ENCODE assay signal across 9 mouse cellular contexts in genomic region chr11:4803951-4804350, GRCm38 (mm10). TPM values are rescaled to one million over a fixed set of nuclear protein-coding genes. Genes with fewer than 3 reads are reported as not detected.
DNase-seq lines count a peak whose midpoint lies in the region; ATAC-seq and TF ChIP-seq lines count a peak whose summit lies in the region.
"Had no signal": no experiment of that assay in that cellular context is flagged by ENCODE, and none has a peak within 500 bp of the region (broad histone marks: within the 10 kb centered on the region; RNA-seq: fewer than 3 reads in every experiment).

No protein-coding gene starts in this region.

- no peaks in the 10 kb centered on the region for H3K27me3 ChIP-seq in heart, adult 2 months (ENCODE audit: control insufficient read depth, insufficient read depth, low read length)
- no peaks in the 10 kb centered on the region for H3K27me3 ChIP-seq in intestine, postnatal 0 days (replicated peaks; ENCODE audit: control insufficient read depth, insufficient read depth, low read length)

- H3K4me3 ChIP-seq in heart, adult 2 months: no peak overlapping the region
- H3K4me3 ChIP-seq in bone marrow macrophage, adult 2 months (ENCODE audit: insufficient read depth, low read length): no peak overlapping the region
- no peak overlapping the region for H3K4me3 ChIP-seq in intestine, postnatal 0 days (ENCODE audit: low read depth, low read length)

- intact Hi-C loops in heart, adult 2 months (cut with DNase I): no loop called here
- intact Hi-C loops in heart, postnatal 25 days (cut with DNase I): no loop called here

- no peak for TF ChIP-seq EP300 in heart, adult 2 months (IDR thresholded peaks at IDR 0.05; ENCODE audit: insufficient read depth, low read depth, low read length)

- no peaks in the 10 kb centered on the region for H3K9me3 ChIP-seq in intestine, postnatal 0 days (ENCODE audit: control insufficient read depth)

- no peak overlapping the region for H3K4me2 ChIP-seq in intestine, postnatal 0 days (replicated peaks; ENCODE audit: low read depth)

- ATAC-seq in intestine, postnatal 0 days: peak; percentile 78
- ATAC-seq in erythroid progenitor cell, adult 5-6 weeks (replicated peaks; ENCODE audit: low FRiP score, poor library complexity, severe bottlenecking): no peak

- H3K9ac ChIP-seq in heart, adult 2 months (ENCODE audit: low read depth, low read length): no peak overlapping the region
- no peak overlapping the region for H3K9ac ChIP-seq in intestine, postnatal 0 days (ENCODE audit: low read depth, low read length)

- DNase-seq in heart, adult 2 months: peak in 1 of 2 experiments; percentile 9
- no peak for DNase-seq in heart, postnatal 25 days (ENCODE audit: low spot score)
- peak; percentile 33 to 55 for DNase-seq in CD8-positive naive resting alpha-beta T cell, adult 2 months (ENCODE audit: low read depth in 2 of 2, low spot score in 2 of 2)
- DNase-seq in right cerebral cortex, postnatal 25 days: no peak
- no peak for DNase-seq in embryo, embryonic 9.5 days (ENCODE audit: extremely low spot score)
- DNase-seq: lung, adult 18-20 months had no signal

- 36% methylated on average over 7 of the region's 7 CpGs for WGBS in heart, adult 2 months
- WGBS in intestine, postnatal 0 days: 23% methylated on average over 7 of the region's 7 CpGs

- H3K79me2 ChIP-seq in heart, adult 2 months (replicated peaks; ENCODE audit: control insufficient read depth, insufficient read depth, low read length): no peaks in the 10 kb centered on the region

- peaks cover 15% of the 10 kb centered on the region for H3K36me3 ChIP-seq in heart, adult 2 months (ENCODE audit: control insufficient read depth, insufficient read depth, low read length)
- peaks cover 11% of the 10 kb centered on the region for H3K36me3 ChIP-seq in intestine, postnatal 0 days (ENCODE audit: control insufficient read depth, insufficient read depth)

- no peak for TF ChIP-seq CTCF in heart, adult 2 months (IDR thresholded peaks at IDR 0.05)
- no peak for TF ChIP-seq CTCF in bone marrow macrophage, adult 2 months (IDR thresholded peaks at IDR 0.05; ENCODE audit: low read depth, low read length)
- TF ChIP-seq CTCF in intestine, postnatal 0 days (IDR thresholded peaks at IDR 0.05; ENCODE audit: low read depth): no peak

- H3K27ac ChIP-seq in heart, adult 2 months: peak overlapping the region; percentile 18; the same call in 1 of the 2 replicates
- H3K27ac ChIP-seq in bone marrow macrophage, adult 2 months (ENCODE audit: insufficient read depth, low read depth, low read length): peak overlapping the region; percentile 43
- peak overlapping the region; percentile 50 for H3K27ac ChIP-seq in intestine, postnatal 0 days (ENCODE audit: low read depth, low read length)

- H3K4me1 ChIP-seq in heart, adult 2 months (ENCODE audit: control insufficient read depth, insufficient read depth, low read length): peaks cover 1% of the 10 kb centered on the region
- peaks cover 28% of the 10 kb centered on the region for H3K4me1 ChIP-seq in bone marrow macrophage, adult 2 months (ENCODE audit: control insufficient read depth, insufficient read depth, low read length)
- H3K4me1 ChIP-seq in intestine, postnatal 0 days (replicated peaks; ENCODE audit: control insufficient read depth, insufficient read depth, low read length): no peaks in the 10 kb centered on the region

- TF ChIP-seq POLR2A in heart, adult 2 months (IDR thresholded peaks at IDR 0.05; ENCODE audit: insufficient read depth, low read depth, low read length): no peak
- TF ChIP-seq POLR2A in bone marrow macrophage, adult 2 months (IDR thresholded peaks at IDR 0.05; ENCODE audit: borderline replicate concordance, low read depth, low read length): no peak

RNA-seq across cellular contexts. Expression of gene Nf2, which starts 45.4 kb away (rescaled TPM):
- total RNA-seq in heart, adult 2 months (2021): 10 to 100 TPM; 77.1 to 85.0 TPM
- polyA plus RNA-seq in heart, adult 2 months (2012; rRNA removed): 57.1 and 85.2 TPM in 2 replicates
- 10 to 100 TPM; 81.5 to 83.6 TPM for total RNA-seq in heart, postnatal 25 days (2021)
- 76.7 and 76.8 TPM in 2 replicates for polyA plus RNA-seq in bone marrow macrophage, adult 2 months (2012; ENCODE audit: insufficient read depth, insufficient read length, missing spikeins)
- polyA plus RNA-seq in intestine, postnatal 0 days (2015; fragmentation: Nextera tagmentation; extraction: Ambion mirVana): 16.0 and 16.6 TPM in 2 replicates
- 7.2 and 7.5 TPM in 2 replicates for total RNA-seq in erythroid progenitor cell, adult 5-6 weeks (2015; ENCODE audit: low replicate concordance)
- 18.2 and 19.0 TPM in 2 replicates for total RNA-seq in erythroid progenitor cell, adult 5-6 weeks (2017; ENCODE audit: low replicate concordance)

RNA-seq across cellular contexts. Expression of gene Cabp7, which starts 57.4 kb away (rescaled TPM):
- total RNA-seq in heart, adult 2 months (2021): not detected
- polyA plus RNA-seq in heart, adult 2 months (2012; rRNA removed): not detected in 2 replicates
- total RNA-seq in heart, postnatal 25 days (2021): not detected
- polyA plus RNA-seq in bone marrow macrophage, adult 2 months (2012; ENCODE audit: insufficient read depth, insufficient read length, missing spikeins): not detected in 2 replicates
- 0.10 and 0.13 TPM in 2 replicates for polyA plus RNA-seq in intestine, postnatal 0 days (2015; fragmentation: Nextera tagmentation; extraction: Ambion mirVana)
- total RNA-seq in erythroid progenitor cell, adult 5-6 weeks (2015; ENCODE audit: low replicate concordance): not detected in 2 replicates
- total RNA-seq in erythroid progenitor cell, adult 5-6 weeks (2017; ENCODE audit: low replicate concordance): not detected in 2 replicates

Comparison
In these comparisons a context has a peak if more than half of its experiments do, and no peak if none do; other contexts are left out.
1. DNase-seq: peak in CD8-positive naive resting alpha-beta T cell, adult 2 months (2 of 2); none in heart, postnatal 25 days (single experiment), right cerebral cortex, postnatal 25 days (single experiment) and embryo, embryonic 9.5 days (single experiment).
2. Peak in every context shown above with its lines, with median percentiles within 50 percentile points of each other: H3K27ac ChIP-seq.